Mouse (Mus musculus) regulatory T cell (primary cell): Measurements from ENCODE around the gene Tmem151b.

ENCODE experiments used
- in situ Hi-C: fragments of 300-600 bp; cut with MboI, MseI; formaldehyde crosslinking; loops from one replicate; pipeline ENCODE4 v1.15.1; 2025; ENCODE audit warnings: high pct_unique_total_duplicates

Gene Tmem151b

DNA sequence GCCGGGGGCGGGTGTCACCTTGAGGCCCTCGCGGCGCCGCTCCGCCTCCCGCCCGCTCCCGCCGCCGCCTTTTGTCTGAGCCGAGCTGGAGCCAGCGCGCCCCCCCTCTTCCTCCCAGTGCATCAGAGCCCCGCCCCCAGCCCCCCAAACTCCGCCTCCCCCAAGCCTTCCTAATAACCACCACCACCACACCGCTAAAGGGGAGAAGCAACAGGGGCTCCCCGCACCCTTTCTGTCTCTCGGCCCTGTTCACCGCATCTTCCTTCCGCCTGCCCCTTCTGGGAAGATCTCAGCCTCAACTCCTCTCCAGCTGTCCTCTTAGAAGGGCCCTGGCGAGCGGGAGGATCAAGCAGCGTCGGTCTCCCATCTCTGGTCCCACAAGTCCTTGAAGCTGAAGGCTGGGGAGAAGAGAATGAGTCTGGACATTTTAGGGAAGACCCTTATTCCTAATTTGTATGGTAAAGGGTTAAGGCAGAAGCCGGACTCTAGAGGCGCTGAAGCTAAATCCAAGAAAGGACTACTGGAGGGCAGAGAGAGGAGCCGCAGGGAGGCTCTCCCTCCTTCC, at the start of gene Tmem151b:
TSS of gene Tmem151b (minus strand) at position 61 of the 565 bp plus-strand sequence.
- in situ Hi-C loops: loop anchor here (5.0 kb wide), 1 partner anchor 72 kb away; the partner anchor contains the start of gene Spats1

DNA sequence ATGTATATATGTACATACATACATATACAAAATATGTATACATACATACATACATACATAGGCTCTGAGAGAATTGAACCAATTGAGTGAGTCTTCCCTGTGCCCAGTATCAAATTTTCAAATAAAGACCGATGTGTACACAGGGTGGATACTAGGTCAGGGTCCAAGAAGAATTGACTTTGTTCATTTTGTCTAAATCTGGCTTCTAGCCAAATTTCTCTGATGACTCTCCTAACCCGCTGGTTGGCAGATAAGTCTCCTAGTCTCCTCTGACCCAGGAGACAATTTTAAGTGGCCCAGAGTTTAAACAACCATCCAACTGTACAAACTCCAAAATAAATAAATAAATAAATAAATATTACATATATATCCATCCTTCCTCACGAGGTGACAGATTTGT, 49.4 kb upstream of the Tmem151b start:
- in situ Hi-C loops: no loop called here

DNA sequence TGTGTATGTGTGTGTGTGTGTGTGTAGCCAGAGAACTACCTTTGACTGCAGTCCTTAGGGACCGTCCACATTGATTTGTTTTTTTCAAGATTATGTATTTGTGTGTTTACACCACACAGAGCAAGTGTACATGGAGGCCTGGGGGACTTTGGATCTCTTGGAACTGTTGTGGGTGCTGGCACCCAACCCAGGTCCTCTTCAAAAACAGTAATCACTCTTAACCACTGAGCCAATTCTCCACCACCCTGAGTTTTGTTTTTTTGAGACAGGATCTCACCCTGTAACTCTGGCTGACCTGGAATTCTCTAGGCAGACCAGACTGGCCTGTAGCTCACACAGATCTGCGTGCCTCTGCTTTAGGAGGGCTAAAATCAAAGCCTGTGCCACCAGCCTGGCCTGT, 48.9 kb upstream of the Tmem151b start:
- in situ Hi-C loops: no loop called here

DNA sequence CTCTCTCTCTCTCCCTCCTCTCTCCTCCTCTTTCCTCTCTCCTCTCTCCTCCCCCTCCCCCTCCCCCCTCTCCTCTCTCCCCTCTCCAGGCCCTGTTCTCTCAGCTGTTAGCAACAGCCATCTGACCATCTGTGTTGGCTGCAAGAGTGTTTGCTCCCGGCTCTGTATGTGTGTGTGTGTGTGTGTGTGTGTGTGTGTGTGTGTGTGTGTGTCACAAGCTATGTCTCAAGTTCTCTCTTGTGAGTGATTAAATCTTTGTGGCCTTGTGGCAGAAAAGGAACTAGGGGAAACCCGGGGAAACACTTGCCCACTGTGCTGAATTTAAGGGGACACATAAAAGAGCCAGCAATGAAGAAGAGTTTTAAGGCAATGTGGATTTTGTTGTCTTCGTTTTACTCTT, 48.3 kb upstream of the Tmem151b start:
- in situ Hi-C loops: no loop called here

DNA sequence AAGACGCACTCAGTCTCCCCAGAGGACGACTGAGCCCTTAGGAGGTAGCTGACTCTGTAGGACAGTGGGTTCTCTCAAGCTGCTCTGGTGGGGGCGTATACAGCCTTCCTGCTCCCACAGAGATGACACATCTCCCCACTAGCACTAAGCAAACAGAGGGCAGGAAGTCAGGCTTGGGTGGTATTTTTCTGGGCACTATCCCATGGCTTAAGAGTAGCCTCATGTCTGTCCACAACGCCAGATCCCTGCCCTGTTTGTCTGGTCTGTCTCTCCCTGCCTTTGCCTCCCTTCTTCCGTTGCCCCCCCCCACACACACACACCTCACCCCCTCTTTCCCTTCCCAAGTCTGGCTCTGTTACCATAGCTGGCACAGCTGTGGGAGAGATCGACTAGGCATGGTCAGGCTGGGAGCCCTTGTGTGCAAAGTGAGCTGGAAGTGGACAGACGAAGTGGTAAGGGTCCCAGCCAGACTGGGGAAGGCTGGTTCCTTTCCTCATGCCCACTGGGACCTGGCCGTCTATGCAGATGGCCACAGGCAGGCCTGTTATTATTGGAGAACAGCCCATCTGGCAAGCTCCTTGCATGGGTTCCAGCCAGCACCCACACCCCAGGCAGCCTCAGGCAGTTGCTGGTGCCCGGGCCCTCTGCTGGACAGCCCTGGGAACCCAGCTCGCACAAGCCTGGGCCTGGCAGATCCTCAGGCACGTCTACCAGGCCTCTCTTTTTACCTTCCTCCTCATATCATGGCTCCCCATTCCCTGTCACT, 47.3 kb upstream of the Tmem151b start:
- in situ Hi-C loops: no loop called here

DNA sequence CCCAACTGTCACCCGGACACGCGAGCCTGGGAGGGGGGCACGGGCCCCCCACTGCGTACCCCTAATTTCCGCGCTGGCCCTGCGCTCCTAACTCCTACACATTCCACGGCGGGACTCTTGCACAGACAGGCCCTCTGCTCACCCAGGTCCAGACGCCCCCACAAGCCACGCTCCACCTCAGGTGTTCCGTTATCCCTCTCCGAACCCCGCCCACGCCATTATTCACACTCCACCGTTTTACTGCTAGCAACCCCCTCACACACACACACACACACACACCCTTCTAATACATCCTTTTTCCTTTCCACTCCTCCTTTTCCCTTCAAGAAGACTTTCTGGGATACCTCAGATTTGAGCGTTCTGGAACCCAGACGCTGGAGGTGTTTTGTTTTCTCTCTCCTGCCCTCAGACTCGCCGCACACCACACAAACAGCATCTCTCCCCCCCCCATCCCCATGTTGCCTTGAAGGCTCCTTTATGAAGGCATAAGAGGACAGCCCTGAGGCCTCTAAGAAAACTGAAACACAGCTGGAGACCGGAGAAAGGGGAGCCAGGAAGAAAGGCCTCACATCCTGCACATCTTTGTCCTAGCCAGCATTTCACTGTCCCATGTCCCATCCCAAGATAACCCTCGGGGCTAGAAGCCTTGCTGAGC, 46.4 kb upstream of the Tmem151b start:
- in situ Hi-C loops: no loop called here

DNA sequence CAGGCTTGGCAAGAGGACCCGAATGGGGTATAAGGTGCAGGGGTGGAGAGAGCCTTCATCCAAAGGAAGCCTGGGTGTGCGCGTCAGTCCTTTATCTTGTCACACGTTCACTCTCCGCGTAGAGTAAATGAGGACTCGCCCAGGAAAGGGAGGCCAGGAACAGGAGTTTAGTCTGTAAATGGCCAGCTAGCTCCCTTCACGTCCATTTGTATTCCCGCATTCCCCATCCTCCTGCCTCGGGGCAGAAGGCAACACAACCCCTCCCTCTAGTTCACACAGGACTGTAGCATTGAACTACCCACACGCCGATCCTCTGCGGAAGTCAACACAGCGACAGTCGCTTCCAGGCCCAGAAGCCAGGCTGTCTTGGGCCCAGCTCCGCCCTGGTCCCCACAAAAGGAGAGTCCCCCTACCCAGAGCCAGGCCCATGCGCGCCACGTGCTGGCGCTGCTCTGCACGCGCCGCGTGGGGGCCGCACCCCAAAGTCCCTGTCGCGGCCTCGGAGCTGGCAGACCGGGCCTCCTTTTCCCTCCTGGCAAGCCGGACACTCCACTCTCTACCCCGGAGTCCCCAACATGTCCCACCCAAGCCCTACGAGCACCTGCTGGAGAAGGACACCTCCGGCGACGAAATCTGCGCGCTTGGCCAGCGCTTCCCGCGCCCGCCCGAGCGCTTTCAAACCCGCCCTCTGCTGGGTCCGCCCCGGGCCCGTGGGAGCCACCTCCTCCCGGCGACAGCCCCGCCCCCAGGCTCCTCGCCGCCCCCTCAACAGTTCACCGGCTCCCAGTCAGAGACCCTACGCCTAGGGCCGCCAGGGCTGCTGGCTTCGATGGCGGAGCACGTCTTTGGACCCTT, 45.6 kb upstream of the Tmem151b start:
- in situ Hi-C loops: no loop called here

DNA sequence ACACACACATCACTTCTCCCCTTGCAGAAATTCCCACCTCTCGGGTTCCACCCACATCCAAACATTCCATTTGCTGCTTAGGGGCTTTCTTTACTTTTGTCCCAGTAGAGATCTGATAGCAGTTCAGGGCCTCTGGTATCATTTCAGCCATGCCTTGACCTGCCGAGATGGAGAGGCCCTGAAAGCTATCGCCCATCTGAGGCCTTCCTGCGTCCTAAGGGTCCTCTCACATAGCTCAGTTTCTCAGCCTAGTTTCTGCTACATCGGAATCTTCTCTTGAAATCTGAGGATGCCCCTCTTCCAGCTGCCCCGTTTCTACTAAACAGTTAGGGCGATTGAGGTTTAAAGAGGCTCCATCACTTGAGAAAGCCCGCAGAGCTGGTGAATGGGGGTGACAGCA, 44.7 kb upstream of the Tmem151b start:
- in situ Hi-C loops: no loop called here

DNA sequence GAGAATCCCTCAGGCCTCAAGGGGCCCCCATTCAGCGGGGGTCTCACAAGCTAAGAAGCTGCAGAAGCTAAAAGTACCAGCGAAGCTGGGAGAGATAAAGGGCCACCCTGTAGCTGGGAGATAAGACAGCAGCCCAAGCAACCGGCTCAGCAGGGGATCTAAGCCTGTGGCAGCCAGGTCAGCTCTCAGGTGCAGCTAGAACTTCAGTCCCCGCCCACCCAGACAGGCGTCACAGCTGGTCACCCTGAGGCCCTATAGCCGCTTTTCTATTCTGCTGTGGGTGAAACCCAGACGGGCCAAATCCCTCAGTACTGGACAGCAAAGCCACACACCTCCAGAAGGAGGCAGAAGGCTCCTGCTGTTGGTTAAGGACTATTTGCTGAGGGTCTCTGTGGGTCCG, 44.0 kb upstream of the Tmem151b start:
- in situ Hi-C loops: no loop called here

DNA sequence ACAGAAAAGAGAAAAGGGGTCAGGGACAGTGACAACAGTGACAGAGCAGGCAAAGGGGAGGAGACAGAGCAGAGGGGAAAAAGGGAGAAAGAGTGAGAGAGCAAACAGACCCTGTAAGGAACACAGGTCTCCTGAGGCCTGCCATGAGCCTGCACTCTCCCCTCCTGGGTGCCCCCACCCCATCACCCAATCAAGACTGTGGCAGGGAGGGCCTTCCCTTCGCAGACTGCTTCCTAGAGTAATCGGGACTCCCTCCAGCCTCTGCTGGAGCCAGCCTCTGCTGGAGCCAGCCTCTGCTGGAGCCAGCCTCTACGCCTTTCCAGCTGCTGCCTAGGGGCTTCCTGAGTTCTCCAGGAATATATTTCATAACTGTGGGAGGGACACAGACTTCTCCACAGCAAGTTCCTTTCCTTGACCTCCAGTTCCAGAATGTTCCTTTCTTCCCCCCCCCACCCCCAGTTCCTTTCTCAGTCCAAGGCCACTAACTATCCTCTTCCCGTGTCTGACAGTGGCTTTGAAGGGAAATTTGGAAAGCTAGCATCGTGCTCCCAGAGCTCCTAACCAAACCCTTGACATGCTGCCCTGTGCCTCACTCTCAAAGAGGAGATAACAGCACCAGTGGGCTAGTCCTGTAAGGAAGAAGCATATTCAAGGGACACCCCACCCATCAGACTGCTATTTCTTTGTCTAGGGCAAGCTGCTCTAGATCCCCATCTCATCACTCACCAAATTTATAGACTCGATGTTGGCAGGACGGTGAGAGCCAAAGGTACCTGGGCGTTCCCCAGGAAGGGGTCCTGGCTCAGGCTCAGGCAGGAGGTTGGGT, 43.3 kb upstream of the Tmem151b start:
- in situ Hi-C loops: no loop called here

DNA sequence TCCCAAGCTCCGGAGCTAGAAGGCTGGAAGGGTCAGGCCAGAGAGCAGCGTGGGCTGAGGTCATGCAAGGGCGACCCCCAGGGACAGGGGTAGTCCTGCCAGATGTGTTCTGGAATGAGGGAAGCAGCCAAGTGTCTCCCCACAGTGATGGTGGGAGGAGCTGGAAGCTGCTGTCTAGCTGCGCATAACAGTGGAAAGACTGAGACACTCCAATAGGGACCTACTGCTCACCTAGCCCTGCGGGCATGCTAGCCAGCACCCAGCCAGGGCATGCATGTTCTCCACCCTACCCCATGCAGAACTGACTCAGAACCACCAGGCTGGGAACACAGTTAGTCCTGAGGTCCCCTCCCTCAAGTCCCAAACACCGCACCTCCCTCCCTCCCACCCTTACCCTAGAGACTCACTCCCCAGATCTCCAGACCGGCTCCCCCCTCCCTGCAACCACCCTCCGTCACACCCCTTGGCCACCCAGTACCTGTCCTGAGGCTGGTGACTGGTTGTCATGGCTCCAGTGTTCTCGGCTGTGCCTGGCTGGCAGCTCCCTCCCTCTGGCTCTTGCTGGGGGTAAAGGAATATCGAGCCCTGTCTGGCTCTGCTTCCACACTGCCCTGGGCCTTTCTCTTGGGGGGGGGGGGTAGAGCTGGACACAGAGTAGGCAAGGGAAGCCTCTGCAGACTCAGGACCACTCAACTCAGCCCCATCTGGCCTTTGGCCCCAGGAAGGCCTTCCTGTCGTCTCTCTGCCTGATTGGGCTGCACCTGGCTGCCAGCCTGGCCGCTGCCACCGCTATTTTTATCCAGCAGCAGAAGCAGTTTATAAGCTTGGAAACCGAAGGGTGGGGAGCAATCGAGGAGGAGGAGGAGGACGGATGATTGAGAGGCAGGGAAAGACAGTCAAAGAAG, 42.5 kb upstream of the Tmem151b start:
- in situ Hi-C loops: no loop called here

DNA sequence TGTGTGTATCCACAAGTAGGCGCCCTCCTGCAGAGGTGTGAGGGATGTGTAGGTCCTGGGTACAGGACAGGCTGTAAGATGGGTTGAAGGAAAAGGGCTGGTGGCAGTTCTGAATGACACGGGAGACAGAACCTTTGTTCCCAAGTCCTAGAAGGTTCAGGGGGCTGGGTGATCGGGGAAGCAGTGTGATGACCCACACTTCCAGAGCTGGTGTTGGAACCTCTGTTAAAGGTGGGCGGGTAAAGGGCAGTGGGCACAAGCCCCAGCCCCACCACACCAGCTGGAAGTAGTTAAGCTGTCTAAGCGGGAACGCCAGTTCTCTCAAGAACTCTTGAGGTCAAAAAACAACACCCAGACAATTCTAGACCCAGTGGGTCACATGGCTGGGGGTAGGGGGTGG, 40.9 kb upstream of the Tmem151b start:
- in situ Hi-C loops: no loop called here

DNA sequence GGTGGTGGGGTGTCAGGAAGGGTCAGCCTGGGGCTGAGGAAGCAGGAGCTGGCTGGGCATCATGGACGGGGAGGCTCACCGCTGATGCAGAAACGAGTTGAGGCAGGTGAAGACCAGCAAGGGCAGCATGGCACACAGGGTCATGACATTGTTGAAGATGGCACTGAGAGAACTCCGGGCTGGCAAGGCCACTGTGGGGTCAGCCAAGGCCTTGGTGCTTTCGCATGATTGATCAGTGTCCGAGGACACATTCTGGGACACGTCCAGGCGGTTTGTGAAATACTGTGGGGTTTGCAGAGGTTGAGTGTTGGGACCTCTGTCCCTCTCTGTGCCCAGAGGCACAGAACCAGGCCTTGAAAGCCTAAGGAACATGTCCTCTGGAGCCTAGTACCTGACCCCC, 40.4 kb upstream of the Tmem151b start:
- in situ Hi-C loops: loop anchor here (5.0 kb wide), 1 partner anchor 37 kb away; no protein-coding TSS in a partner anchor

DNA sequence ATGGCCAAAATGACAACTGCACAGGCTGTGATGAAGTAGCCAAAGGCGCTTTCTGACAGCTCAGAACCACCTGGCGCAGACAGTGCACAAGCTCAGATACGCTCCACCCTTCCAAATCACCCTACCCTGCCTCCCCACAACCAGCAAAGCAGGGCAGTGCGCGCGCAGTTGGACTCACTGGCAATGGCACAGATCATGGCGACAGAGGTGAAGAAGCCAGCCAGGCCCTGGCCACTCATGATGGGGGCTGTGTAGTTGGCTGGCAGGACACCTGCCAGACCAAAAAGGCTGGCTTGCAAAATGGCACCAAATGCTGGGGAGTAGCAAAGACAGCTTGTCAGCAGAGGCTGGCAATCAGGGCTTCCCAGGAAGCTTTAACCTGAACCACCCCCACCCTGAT, 39.8 kb upstream of the Tmem151b start:
- in situ Hi-C loops: loop anchor here (5.0 kb wide), 1 partner anchor 38 kb away; no protein-coding TSS in a partner anchor

DNA sequence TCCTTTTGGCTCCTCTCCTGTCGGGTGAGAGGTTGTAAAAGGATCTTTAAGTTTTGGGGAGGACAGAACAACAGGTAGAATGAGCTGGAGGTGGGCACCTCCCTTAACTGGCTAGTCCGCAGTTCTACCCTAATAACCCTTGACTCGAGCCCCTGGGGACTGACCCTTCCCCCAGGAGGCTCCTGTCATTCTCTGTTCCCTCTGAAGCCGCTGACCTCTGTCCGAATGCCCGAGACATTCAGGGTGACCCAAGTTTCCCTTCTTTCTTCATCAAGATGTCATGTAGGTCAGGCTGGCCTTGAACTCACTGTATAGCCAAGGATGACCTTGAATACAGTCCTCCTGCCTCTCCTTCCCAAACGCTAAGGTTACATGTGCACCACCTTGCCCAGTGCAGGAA, 38.9 kb upstream of the Tmem151b start:
- in situ Hi-C loops: loop anchor here (5.0 kb wide), 1 partner anchor 39 kb away; no protein-coding TSS in a partner anchor

DNA sequence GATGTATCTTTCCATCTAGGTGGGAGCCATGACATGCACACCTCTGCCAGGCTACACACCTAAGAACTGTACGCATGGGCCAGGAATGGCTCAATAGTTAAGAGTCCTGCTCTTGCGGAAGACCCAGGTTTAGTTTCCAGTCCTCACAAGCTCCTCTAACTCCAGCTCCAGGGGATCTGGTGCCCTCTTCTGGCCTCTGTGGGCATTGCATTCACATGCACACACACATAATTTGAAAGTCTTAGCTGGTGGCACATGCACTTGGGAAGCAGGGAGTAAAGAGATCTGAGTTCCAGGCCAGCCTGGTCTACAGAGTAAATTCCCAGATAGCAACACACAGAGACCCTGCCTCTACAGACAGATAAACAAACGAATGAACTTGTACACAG, 37.0 kb upstream of the Tmem151b start:
- in situ Hi-C loops: loop anchor here (5.0 kb wide), 1 partner anchor 41 kb away; no protein-coding TSS in a partner anchor

DNA sequence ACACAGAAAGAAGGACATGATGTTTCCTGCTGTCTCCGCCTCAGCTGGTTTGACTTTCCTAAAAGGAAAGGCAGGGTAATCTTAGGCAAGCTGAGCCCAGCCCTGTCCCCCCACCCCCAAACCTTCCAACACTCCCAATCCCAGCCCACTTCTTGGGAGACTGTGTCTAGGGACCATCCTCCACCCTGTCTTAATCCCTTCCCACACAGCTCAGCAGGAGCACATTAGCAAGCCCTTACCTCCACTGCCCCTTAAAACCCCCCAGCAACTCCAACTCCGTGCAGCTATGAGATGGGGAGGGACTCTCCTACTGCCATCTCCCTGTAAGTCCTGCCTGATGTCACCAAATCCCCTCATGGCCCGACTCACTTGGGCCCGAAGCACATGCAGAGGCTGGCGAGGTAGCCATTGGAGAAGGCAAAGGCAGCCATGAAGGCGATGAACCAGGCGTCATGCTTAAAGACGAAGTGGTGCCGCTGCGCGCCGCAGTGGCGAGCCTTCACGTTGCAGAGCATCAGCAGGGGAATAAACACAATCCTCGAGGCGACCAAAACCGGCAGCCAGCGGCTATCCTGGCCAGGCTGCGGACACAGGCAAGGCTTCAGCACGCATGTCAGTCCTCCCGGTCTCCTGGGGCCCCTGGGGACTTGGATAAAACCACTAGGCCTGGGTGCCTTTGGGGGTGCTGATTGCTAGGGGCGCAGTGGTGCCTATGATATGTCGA, 36.4 kb upstream of the Tmem151b start:
- in situ Hi-C loops: loop anchor here (5.0 kb wide), 1 partner anchor 41 kb away; no protein-coding TSS in a partner anchor

DNA sequence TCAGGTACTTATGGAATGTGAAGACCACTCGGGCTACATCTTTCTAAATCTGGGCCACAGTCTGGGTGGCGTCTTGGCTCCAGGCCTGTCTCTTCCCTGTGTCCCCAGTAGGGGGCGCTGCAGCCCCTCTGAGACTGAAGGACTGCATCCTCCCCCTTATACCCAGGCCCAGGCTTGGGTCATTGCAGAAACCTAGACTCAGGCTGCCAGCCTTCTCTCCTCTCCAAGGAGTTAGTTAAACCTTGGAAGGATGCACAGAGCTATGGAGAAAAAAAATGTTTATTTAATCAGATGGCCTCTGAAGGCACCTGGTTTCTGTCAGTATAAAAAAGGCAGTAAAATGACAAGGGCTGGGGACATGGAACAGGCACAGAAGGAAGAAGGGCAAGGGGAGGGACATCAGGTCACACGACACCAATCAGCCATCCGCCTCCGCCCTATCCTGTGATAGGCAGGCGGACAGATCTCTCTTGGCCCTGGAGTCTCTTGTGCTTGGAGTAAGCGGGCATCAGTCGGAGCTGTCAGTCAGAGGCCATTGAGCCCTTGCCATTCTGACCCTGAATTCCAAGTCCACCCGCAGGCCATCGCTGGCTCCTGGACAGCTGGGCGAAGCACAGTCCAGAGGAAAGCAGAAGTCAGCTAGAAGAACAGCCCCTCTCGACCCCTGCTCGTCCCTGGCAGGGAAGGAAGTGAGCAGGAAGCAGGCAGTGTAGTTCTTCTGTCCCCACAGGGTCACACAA, 35.6 kb upstream of the Tmem151b start:
- in situ Hi-C loops: loop anchor here (5.0 kb wide), 1 partner anchor 42 kb away; no protein-coding TSS in a partner anchor
